Mouse (Mus musculus) thymus, postnatal 25 days (tissue): Measurements from ENCODE around the gene Gm8138.
"Not testable (repeated sequence)": the region's sequence is repeated elsewhere in the genome, so short reads cannot be mapped to it uniquely, and the experiment has no call there.

Source experiments
- DNase-seq: peaks from one replicate; pipeline ENCODE4 v3.0.0; 2022

Gene Gm8138

GRCm38 (mm10) chr14:43416250-43416649 is at the start of gene Gm8138:
Gm8138 (minus strand) TSS chr14:43416350.
- DNase-seq, result not testable (repeated sequence)

DNA sequence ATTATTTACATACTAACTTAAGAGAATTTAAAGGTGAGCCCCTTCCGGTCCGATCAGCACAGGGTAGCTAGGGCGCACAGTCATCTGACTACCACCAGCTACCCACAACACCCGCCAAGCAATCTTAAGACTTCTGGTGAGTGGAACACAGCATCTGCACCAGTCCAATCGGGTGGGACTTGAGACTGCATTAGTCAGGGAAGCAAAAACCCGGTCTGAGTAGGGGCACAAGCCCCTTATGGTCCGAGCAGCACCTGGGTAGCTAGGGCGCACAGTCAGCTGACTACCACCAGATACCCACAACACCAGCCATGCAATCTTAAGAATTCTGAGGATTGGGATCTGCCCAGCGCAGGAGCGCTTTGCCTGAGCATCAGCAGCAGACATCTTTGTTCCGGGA is 54.4 kb downstream of the Gm8138 start:
- DNase-seq, result not testable (repeated sequence)
